Mouse (Mus musculus) cerebellum, adult 2 months (tissue): ENCODE results near the gene Acot5. TPM values are rescaled to one million over a fixed set of nuclear protein-coding genes. Genes with fewer than 3 reads are reported as not detected.
"Not testable (repeated sequence)": the region's sequence is repeated elsewhere in the genome, so short reads cannot be mapped to it uniquely, and the experiment has no call there.

Source experiments
- DNase-seq, 2 experiments: peaks; one replicate each; pipeline ENCODE4 v3.0.0; 2021
- H3K27ac ChIP-seq: fragments of 200-500 bp; 2 replicates; pipeline ENCODE4 v1.5.1; 2012; ENCODE audit warnings: low read length, control low read depth, inconsistent platforms; ENCODE audit not compliant: insufficient read depth
- H3K27me3 ChIP-seq: fragments of 200-500 bp; 2 replicates; pipeline ENCODE4 v1.6.1; 2012; ENCODE audit warnings: inconsistent platforms, mild to moderate bottlenecking, low read length, moderate library complexity; ENCODE audit not compliant: control insufficient read depth, insufficient read depth
- H3K4me1 ChIP-seq: fragments of 200-500 bp; 2 replicates; pipeline ENCODE4 v1.6.1; 2011; ENCODE audit warnings: low read length; ENCODE audit not compliant: control insufficient read depth, insufficient read depth
- H3K4me3 ChIP-seq: fragments of 200-500 bp; replicated peaks from 2 replicates; pipeline ENCODE3; 2011; ENCODE audit warnings: mild to moderate bottlenecking, low read depth, low read length, control low read depth; ENCODE audit not compliant: insufficient read depth
- CTCF ChIP-seq: fragments of 200-500 bp; IDR thresholded peaks from 2 replicates; pipeline ENCODE4 v1.5.1; 2011; ENCODE audit warnings: low read depth, mild to moderate bottlenecking, control low read depth, low read length, moderate library complexity, borderline replicate concordance; ENCODE audit not compliant: insufficient read depth
- POLR2A ChIP-seq: fragments of 200-500 bp; IDR thresholded peaks from 2 replicates; pipeline ENCODE4 v1.6.1; 2011; ENCODE audit warnings: low read length, control low read depth, borderline replicate concordance; ENCODE audit not compliant: insufficient read depth
- WGBS: fragments of 180-500 bp; shearing (Covaris S2); methylation state at CpG from one replicate; pipeline ENCODE4 v1.1.7; 2018; 5-methylcytosine and 5-hydroxymethylcytosine counted together
- polyA plus RNA-seq: library from polyadenylated mRNA; depleted of rRNA; stranded (reverse); fragments of >200 nt; gene quantifications from 2 replicates; pipeline ENCODE4 v1.2.3, GENCODE M21; 2012

The Acot5 gene
- polyA plus RNA-seq, 1 experiment: 1.3 TPM

DNA sequence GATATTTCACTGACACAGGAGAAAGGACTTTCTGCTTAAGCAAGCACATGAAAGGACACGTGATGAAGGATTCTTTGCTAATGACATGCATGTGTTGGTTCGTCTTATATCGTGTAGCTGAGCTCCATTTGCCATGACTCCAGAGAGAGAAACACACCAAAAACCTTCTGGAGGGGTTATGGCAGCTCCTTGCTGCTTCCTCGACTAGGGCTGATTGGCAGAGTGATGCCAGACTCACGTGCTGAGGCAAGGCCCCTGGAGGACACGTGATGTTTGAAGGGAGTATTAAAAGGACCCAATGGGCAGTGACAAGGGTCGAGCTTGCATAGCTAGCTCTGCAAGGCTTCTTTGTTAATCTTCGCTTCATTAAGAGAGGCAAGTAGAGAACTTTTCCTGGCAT lies 829 bp upstream of the Acot5 start:
- DNase-seq: no peak
- no peak for TF ChIP-seq POLR2A
- no peak for TF ChIP-seq CTCF
- Histone ChIP-seq H3K27ac (no peak overlapping the region), H3K27me3 (no peaks in the 10 kb centered on the region; the same call in 1 of the 2 replicates), H3K4me3 (no peak overlapping the region), H3K4me1 (no peaks in the 10 kb centered on the region)
- WGBS: 61% methylated on average over 8 of the region's 8 CpGs

DNA sequence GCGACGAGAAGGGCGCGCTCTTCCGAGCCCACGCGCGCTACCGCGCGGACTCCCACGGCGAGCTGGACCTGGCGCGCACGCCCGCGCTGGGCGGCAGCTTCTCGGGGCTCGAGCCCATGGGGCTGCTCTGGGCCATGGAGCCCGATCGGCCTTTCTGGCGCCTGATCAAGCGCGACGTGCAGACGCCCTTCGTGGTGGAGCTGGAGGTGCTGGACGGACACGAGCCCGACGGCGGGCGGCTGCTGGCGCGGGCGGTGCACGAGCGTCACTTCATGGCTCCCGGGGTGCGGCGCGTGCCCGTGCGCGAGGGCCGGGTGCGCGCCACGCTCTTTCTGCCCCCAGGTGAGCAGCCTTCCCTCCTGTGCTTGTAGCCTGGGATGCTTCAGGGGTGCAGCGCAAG lies 457 bp downstream of the Acot5 start:
- 2% methylated on average over 47 of the region's 52 CpGs for WGBS
- not testable (repeated sequence) for H3K27ac ChIP-seq

DNA sequence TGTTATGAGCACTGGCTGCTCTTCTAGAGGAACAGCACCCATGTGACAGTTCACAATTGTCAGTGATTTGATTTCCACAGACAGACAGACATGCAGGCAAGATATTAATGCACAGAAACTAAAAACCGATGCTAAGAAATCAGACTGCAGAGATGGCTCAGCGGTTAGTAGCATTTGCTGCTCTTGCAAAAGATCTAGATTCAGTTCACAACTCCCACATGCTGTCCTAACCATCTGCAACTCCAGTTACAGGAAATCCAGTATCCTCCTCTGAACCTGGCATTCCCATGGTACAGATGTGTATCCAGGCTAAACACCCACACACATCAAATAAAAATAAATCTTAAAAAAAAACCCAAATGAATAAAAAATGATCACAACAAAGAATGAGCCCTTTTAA lies 2.6 kb downstream of the Acot5 start:
- TF ChIP-seq POLR2A (no peak), CTCF (no peak)
- no peak for DNase-seq
- H3K4me1 ChIP-seq: no peaks in the 10 kb centered on the region
- H3K27ac ChIP-seq: no peak overlapping the region
- H3K27me3 ChIP-seq: no peaks in the 10 kb centered on the region; the same call in 1 of the 2 replicates
- no peak overlapping the region for H3K4me3 ChIP-seq
- WGBS: 89% methylated on average over 2 of the region's 2 CpGs

More for the DNA sequence above, 457 bp downstream of the Acot5 start:
- peak overlapping the region; percentile 44 for H3K4me3 ChIP-seq
- peak; percentile 41 to 58 for DNase-seq
- not testable (repeated sequence) for H3K27me3 ChIP-seq, H3K4me1 ChIP-seq

DNA sequence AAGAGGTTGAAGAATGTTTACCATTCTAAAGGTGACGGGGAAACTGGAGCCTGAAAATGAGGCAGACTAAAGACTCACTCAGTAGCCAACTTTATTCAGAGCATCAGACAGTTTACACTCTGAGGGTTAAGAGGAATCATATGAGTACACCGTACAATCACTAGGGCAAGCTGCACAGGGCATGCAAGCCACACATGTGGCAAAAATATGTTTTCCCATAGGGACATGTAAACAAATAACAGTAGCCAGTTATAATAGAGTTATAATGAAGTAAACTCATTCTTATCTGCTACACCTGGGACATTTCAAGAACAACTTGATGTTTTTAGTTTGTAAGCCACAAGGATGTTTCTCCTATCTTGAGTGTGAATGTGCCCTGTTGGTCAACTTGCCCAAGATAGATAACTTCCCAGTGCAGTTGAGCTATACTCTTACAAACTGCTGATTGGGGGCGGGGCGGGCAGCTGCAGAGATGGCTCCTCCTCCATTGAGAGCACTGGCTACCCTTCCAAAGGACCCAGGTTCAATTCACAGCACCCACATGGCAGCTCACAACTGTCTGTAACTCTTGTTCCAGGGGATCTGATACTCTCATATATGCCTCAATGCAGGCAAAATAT lies 8.4 kb downstream of the Acot5 start:
- Histone ChIP-seq H3K27me3 (no peaks in the 10 kb centered on the region), H3K4me3 (no peak overlapping the region), H3K4me1 (no peaks in the 10 kb centered on the region), H3K27ac (no peak overlapping the region)
- no peak for TF ChIP-seq POLR2A
- TF ChIP-seq CTCF: no peak
- WGBS: 87% methylated on average over 4 of the region's 4 CpGs
- no peak for DNase-seq

DNA sequence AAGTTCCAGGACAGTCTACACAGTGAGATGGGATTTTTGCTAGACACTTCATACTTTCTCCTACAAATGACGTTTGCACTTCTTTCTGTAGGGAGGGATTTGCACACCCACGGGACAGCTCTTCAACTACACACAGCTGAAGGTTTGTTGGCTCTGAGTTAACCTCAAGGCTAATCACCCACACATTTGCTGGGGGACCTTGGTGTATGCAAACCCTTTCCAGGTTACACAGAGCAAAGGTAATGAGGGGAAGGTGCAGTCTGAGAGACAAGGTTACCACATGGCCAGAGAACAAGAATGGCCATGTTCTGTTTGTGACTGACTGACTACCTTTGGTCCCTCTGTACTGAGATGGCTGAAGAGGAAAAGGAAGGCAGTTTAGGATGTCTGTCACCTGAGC lies 14.7 kb downstream of the Acot5 start:
- Histone ChIP-seq H3K4me3 (no peak overlapping the region), H3K4me1 (no peaks in the 10 kb centered on the region), H3K27me3 (no peaks in the 10 kb centered on the region), H3K27ac (no peak overlapping the region)
- no peak for TF ChIP-seq POLR2A
- TF ChIP-seq CTCF: no peak
- DNase-seq: no peak
- 84% methylated on average over 2 of the region's 2 CpGs for WGBS

DNA sequence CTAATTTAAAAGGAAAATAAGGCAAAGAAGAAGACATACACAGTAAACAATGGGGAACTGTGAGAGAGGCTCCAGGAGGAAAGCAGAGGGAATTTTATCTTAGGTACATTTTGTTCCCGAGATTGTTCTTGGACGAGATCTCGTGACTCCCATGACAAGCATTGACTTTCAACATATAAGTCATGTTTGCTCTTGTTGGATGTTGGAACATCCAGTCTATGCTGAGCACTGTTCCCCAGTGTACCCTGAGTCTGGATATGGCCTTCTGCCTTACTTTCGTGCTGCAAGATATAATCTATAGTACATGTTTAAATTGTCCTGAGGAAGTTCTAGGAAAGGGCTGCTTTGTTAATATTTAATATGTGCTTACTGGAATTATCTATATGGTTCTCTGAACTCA lies 15.5 kb downstream of the Acot5 start:
- TF ChIP-seq CTCF (no peak), POLR2A (no peak)
- DNase-seq: no peak
- H3K27me3 ChIP-seq: no peaks in the 10 kb centered on the region
- no peak overlapping the region for H3K27ac ChIP-seq
- WGBS: 95% methylated on average over 4 of the region's 4 CpGs
- H3K4me1 ChIP-seq: no peaks in the 10 kb centered on the region
- H3K4me3 ChIP-seq: no peak overlapping the region

DNA sequence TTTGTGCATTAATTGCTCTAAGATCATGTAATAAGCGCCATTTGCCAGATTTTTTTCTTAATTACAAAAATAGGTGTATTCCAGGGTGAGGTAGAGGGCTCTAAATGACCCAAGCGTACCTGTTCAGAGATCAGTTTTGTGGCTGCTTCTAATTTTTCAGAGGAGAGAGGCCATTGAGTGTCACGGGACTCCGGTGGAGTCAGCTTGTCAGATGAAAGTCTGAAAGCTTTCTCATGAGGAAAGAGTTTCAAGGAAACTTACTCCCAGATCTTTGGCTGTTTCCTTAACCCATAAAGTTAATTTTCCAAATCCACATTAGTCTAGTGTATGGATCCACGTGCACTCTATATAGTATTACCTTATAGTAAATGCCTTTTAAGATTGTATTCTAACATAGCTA lies 25.5 kb downstream of the Acot5 start:
- not testable (repeated sequence) for DNase-seq, H3K27me3 ChIP-seq, H3K4me3 ChIP-seq, H3K27ac ChIP-seq, H3K4me1 ChIP-seq
- 91% methylated on average over 5 of the region's 5 CpGs for WGBS

DNA sequence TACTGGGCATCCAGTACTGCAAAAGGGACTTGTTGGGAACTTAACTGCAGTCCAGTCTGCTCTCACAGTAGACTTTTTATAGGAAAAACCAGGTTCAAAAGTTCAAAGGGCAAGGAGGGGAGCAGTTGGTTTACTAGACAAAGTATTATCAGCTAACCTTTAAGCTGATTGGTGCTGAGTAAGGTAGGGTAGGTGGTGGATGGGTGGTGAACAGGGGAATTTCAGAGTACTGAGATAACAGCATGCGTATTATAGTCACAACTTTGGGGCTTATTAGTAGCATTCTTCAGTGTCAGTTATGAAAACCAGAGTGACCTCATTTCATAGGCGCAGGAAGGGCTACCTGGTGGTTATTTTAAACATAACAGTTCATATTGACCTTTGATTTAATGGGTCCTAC lies 30.5 kb downstream of the Acot5 start:
- Histone ChIP-seq H3K27me3 (no peaks in the 10 kb centered on the region), H3K27ac (no peak overlapping the region), H3K4me3 (no peak overlapping the region), H3K4me1 (no peaks in the 10 kb centered on the region)
- 100% methylated on average over 2 of the region's 2 CpGs for WGBS
- no peak for DNase-seq
- TF ChIP-seq CTCF (no peak), POLR2A (no peak)
